Mouse (Mus musculus) layer of hippocampus, adult 2 months (tissue): ENCODE results near the gene Prrc2a. TPM values are rescaled to one million over a fixed set of nuclear protein-coding genes. Genes with fewer than 3 reads are reported as not detected.

Experiments
- DNase-seq, 2 experiments: peaks; one replicate each; pipeline ENCODE4 v3.0.0; 2022; ENCODE audit warnings: low spot score in 2 of 2
- H3K27ac ChIP-seq: fragments of 200-600 bp; 2 replicates; pipeline ENCODE4 v1.8.1; 2022
- H3K4me3 ChIP-seq: fragments of 200-600 bp; 2 replicates; pipeline ENCODE4 v1.8.1; 2022; ENCODE audit warnings: mild to moderate bottlenecking
- CTCF ChIP-seq: fragments of 200-600 bp; conservative IDR thresholded peaks from 2 replicates; pipeline ENCODE4 v1.8.1; 2022; ENCODE audit warnings: antibody characterized with exemption, mild to moderate bottlenecking, moderate library complexity
- total RNA-seq, 2 experiments: library from RNA; stranded (reverse); gene quantifications; 2 replicates each; pipeline ENCODE4 v1.2.3; 2021

Gene Prrc2a
- total RNA-seq, 2 experiments from 2014 or later = 339 to 370 TPM

DNA sequence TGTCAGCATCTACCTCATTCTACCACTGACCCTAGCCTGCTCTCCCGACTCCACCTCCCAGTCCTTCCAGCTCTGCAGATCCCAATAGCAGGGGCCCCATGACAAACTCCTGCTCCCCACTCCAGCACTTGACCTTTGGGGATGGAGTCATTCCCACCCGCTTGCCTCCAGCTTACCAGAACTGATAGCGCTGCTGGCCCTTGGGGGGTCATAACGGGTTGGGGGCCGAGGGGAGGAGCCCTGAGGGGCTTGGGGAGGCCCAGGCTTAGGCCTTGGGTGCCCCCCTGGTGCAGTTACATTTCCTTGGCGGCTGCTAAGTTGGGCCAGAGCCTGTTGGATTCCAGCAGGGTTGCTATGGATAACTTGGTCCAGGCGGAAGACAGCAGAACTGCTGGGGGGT lies 10.1 kb downstream of the Prrc2a start:
- no peak for DNase-seq
- Histone ChIP-seq H3K27ac (no peak overlapping the region), H3K4me3 (no peak overlapping the region)
- TF ChIP-seq CTCF = no peak

DNA sequence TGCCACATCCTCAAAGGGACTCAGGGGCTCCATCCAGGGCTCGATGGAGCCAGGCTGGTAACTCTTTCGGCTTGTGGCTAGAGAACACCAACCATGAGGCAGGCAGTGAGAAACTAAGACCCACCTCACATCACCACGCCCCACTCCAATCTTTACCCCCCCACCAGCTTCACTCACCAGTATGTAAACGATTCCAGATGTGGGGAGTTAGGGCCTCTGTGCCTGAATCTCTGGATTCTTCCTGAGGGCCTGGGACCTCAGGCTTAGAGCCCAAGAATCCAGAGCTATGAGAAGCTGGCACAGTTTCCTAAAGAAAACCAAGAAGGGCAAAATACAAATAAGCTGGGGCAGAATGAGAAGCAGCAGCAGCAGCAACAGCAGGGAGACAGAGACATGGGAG lies 10.8 kb downstream of the Prrc2a start:
- H3K27ac ChIP-seq = no peak overlapping the region
- TF ChIP-seq CTCF = no peak
- no peak overlapping the region for H3K4me3 ChIP-seq
- DNase-seq = no peak

- H3K27ac ChIP-seq = no peak overlapping the region
- DNase-seq = no peak
- H3K4me3 ChIP-seq = no peak overlapping the region
- TF ChIP-seq CTCF = no peak
Observed at GRCm38 (mm10) chr17:35153077-35153476, 11.6 kb downstream of the Prrc2a start.

DNA sequence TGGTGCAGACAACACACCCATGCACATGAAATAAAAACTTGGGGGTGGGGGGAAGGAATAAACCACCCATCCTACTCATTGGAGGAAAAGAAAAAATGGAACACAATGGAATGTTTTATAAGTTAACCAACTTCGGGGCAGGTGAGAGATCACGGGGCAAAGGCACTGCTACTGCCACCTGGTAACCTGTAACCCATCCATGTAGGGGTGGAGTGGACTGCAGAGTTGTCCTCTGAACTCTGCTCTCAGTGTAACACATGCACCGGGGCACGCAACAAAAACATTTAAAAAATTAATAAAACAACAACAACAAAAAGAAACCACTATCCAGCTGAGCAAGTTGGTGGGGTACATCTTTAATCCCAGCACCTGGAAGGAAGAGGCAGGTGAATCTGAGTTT lies 12.6 kb downstream of the Prrc2a start:
- no peak overlapping the region for H3K4me3 ChIP-seq
- no peak for TF ChIP-seq CTCF
- no peak overlapping the region for H3K27ac ChIP-seq
- DNase-seq = no peak

DNA sequence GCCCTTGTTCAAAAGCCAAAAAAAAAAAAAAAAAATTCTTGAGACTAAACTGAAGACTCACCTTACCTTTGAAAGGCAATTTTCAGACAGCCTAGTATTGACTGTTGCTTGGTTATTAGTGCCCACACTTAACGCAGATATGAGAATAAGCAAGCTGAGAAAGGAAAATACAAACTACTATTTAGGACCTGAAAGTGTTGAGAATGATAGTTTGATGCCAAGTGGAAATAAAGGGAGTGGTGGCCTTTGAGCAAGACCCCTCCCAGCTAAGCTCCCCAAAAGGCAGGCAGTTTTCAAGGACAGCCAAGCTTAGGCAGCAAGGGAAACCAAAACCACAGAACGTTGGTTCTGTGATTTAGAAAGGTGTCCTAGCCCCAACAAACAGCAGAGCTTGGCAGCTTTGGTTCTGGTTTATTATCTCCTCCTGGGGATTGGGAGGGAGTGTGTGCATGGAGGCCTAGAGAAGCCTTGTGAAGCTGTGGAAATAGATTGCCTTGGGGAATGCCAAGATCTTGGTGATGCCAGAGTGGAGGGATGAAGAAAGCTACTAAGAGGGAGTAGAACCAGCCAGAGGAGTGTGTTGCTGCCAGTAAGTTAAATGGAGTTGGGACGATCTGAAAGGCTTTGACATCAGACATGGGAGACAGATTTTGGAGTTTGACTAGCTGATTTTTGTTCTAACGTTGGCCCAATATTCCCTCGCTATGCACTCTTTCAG lies 16.6 kb downstream of the Prrc2a start:
- no peak overlapping the region for H3K4me3 ChIP-seq
- DNase-seq = no peak
- TF ChIP-seq CTCF = no peak
- H3K27ac ChIP-seq = no peak overlapping the region; the same call in 1 of the 2 replicates

GRCm38 (mm10) chr17:35147348-35147747 lies 17.3 kb downstream of the Prrc2a start:
- DNase-seq = no peak
- no peak overlapping the region for H3K4me3 ChIP-seq
- no peak overlapping the region for H3K27ac ChIP-seq
- no peak for TF ChIP-seq CTCF

GRCm38 (mm10) chr17:35146139-35146538 lies 18.6 kb downstream of the Prrc2a start:
- H3K4me3 ChIP-seq = no peak overlapping the region
- no peak overlapping the region for H3K27ac ChIP-seq
- TF ChIP-seq CTCF = no peak
- DNase-seq = no peak

DNA sequence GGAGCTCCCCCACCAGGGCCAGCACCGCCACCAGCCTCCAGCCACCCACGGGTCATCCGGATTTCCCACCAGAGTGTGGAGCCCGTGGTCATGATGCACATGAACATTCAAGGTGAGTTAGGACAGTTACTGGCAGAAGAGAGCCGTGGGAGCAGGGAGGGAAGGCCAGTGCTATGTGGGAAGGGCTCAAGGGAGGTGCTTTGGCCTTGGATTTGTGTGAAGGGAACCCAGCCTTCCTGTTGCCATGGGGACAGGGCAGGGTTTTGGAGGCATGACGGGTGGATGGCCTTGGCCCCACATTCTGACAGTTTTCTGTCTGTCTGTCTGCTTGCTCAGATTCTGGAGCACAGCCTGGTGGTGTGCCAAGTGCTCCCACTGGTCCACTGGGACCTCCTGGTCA lies 22.7 kb downstream of the Prrc2a start:
- TF ChIP-seq CTCF = no peak
- H3K4me3 ChIP-seq = no peak overlapping the region
- no peak overlapping the region for H3K27ac ChIP-seq
- DNase-seq = no peak

DNA sequence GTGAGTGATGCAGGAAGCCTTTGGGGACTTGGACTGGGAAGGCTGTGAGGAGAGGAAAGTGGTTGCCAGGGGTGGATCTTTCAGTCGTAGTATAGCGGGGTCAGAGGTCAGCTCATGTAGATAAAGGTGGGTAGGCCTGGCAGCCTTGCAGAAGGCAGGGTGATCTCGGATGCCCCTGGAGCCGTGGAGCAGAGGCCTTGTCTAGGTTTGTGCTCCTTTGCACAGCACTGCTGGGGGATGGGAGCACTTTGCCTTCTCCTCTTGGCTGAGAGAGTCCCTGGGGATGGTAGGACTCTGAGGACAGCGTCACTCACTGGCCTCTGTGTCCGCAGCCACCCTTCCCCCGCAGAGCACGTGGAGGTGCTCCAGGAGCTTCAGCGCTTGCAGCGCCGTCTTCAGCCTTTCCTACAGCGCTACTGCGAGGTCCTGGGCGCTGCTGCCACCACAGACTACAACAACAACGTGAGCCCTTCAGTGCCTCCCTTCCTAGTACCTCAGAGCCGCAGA lies 24.2 kb downstream of the Prrc2a start:
- Histone ChIP-seq H3K4me3 (no peak overlapping the region), H3K27ac (no peak overlapping the region)
- DNase-seq = no peak
- no peak for TF ChIP-seq CTCF

- DNase-seq = no peak
- TF ChIP-seq CTCF = no peak
- no peak overlapping the region for H3K27ac ChIP-seq
- no peak overlapping the region for H3K4me3 ChIP-seq
Observed at GRCm38 (mm10) chr17:35139269-35139668, 25.4 kb downstream of the Prrc2a start.

DNA sequence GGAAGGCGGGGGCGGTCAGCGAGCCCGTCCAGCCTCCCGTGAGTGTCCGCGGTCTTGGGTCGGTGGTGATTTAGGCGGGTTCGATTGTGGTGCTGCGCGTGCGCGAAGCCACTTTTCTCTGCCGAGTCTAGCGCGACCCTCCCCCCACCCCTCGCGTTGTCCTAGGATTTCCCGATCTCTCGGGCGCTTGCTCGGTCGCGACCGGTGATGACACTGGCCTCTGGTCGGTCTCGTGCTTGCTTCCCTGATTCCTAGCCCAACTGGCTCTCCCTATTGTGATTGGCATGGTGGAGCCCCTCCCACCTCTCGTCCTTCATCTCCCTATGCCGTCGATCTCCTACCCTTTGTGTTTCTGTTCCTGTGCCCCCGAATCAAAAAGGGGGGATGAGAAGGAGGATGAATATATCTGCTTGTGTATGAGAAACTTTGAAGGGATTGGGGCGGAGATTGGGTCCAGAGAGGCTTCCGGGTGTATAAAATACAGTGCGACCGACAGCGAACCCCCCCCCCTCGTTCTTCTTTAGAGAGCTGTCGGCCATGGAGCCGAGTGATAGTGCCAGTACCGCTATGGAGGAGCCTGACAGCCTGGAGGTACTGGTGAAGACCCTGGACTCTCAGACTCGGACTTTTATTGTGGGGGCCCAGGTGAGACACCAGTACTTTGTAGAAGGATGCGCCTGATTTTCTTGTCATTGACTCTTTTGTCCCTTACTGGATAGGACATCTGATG lies 28.9 kb downstream of the Prrc2a start:
- Histone ChIP-seq H3K4me3 (peak overlapping the region; percentile 97), H3K27ac (peak overlapping the region; percentile 100)
- peak in 1 of 2 experiments; percentile 45 for DNase-seq
- TF ChIP-seq CTCF = no peak

- H3K4me3 ChIP-seq = peak within 1 kb of the TSS; percentile 97
- DNase-seq = peak; percentile 94 to 95
- peak within 1 kb of the TSS; percentile 100 for H3K27ac ChIP-seq
- peak; percentile 2; the same call in 1 of the 2 replicates for TF ChIP-seq CTCF
Observed at GRCm38 (mm10) chr17:35134801-35135590, 29.7 kb downstream of the Prrc2a start, which contains the start of gene Bag6. TSS of gene Bag6 (plus strand) at chr17:35135178.

- no peak for DNase-seq
- Histone ChIP-seq H3K4me3 (no peak overlapping the region), H3K27ac (no peak overlapping the region)
- TF ChIP-seq CTCF = no peak
Observed at GRCm38 (mm10) chr17:35133517-35133916, 31.2 kb downstream of the Prrc2a start.
